Mouse (Mus musculus) cortical plate, adult 2 months (tissue): ENCODE measurements around the gene Smarca5.

Experiments
- CTCF ChIP-seq: fragments of 200-500 bp; IDR thresholded peaks from 2 replicates; pipeline ENCODE4 v1.5.1; 2011; ENCODE audit warnings: mild to moderate bottlenecking, control low read depth, low read length; ENCODE audit not compliant: insufficient read depth; ENCODE audit errors: extremely low read depth
- POLR2A ChIP-seq: fragments of 200-500 bp; IDR thresholded peaks from 2 replicates; pipeline ENCODE4 v1.6.1; 2011; ENCODE audit warnings: mild to moderate bottlenecking, low read length, control low read depth; ENCODE audit not compliant: insufficient read depth; ENCODE audit errors: extremely low read depth

GRCm38 (mm10) chr8:80781338-80781737 lies 42.0 kb upstream of the Smarca5 start:
- TF ChIP-seq POLR2A (no peak), CTCF (no peak)
